ENCODE assay signal across 7 mouse cellular contexts in genomic region chr4:130074761-130075515, GRCm38 (mm10). TPM values are rescaled to one million over a fixed set of nuclear protein-coding genes. Genes with fewer than 3 reads are reported as not detected.
DNase-seq lines count a peak whose midpoint lies in the region; ATAC-seq and TF ChIP-seq lines count a peak whose summit lies in the region.

No protein-coding gene starts in this region.

- no peak overlapping the region for H3K27ac ChIP-seq in hindbrain, postnatal 0 days
- H3K27ac ChIP-seq in hindbrain, embryonic 13.5 days: no peak overlapping the region
- no peak overlapping the region for H3K27ac ChIP-seq in kidney, embryonic 16.5 days (ENCODE audit: low read length)

- H3K4me3 ChIP-seq in hindbrain, postnatal 0 days (ENCODE audit: low read length): no peak overlapping the region
- H3K4me3 ChIP-seq in hindbrain, embryonic 13.5 days: no peak overlapping the region
- no peak overlapping the region for H3K4me3 ChIP-seq in kidney, embryonic 16.5 days (ENCODE audit: low read length)

- no peak; the same call in 1 of the 2 replicates for TF ChIP-seq CTCF in hindbrain, postnatal 0 days (IDR thresholded peaks at IDR 0.05; ENCODE audit: low read depth)

- H3K4me2 ChIP-seq in hindbrain, postnatal 0 days (ENCODE audit: low read depth, low read length): no peak overlapping the region
- H3K4me2 ChIP-seq in hindbrain, embryonic 13.5 days: no peak overlapping the region
- no peak overlapping the region for H3K4me2 ChIP-seq in kidney, embryonic 16.5 days (replicated peaks; ENCODE audit: low read depth, low read length)

- DNase-seq in hindbrain, postnatal 0 days (ENCODE audit: low spot score): peak; percentile 78
- DNase-seq in NIH3T3 (ENCODE audit: low read depth): peak; percentile 78
- peak; percentile 32 for DNase-seq in brain, embryonic 18.5 days (ENCODE audit: low read depth, low spot score)
- no peak for DNase-seq in B cell, adult 2 months

- no peaks in the 10 kb centered on the region for H3K36me3 ChIP-seq in hindbrain, postnatal 0 days (ENCODE audit: insufficient read depth, low read length)
- no peaks in the 10 kb centered on the region for H3K36me3 ChIP-seq in hindbrain, embryonic 13.5 days
- H3K36me3 ChIP-seq in kidney, embryonic 16.5 days (ENCODE audit: insufficient read depth, low read length): no peaks in the 10 kb centered on the region

- ATAC-seq in hindbrain, postnatal 0 days: peak; percentile 70; the same call in 1 of the 2 replicates
- no peak for ATAC-seq in hindbrain, embryonic 13.5 days (ENCODE audit: low FRiP score)
- ATAC-seq in kidney, embryonic 16.5 days (ENCODE audit: low FRiP score, low TSS enrichment): peak; percentile 81
- no peak for ATAC-seq in erythroblast, adult 5-6 weeks (replicated peaks; ENCODE audit: low FRiP score, poor library complexity, severe bottlenecking)

- H3K9ac ChIP-seq in hindbrain, postnatal 0 days (replicated peaks; ENCODE audit: low read length): no peak overlapping the region
- H3K9ac ChIP-seq in hindbrain, embryonic 13.5 days: no peak overlapping the region
- no peak overlapping the region for H3K9ac ChIP-seq in kidney, embryonic 16.5 days (replicated peaks; ENCODE audit: low read length)

- 41% methylated on average over 17 of the region's 17 CpGs for WGBS in hindbrain, postnatal 0 days
- WGBS in hindbrain, embryonic 13.5 days: 70% methylated on average over 17 of the region's 17 CpGs
- WGBS in kidney, embryonic 16.5 days: 63% methylated on average over 17 of the region's 17 CpGs

- H3K4me1 ChIP-seq in hindbrain, postnatal 0 days (ENCODE audit: insufficient read depth, low read length): peaks cover 36% of the 10 kb centered on the region
- peaks cover 41% of the 10 kb centered on the region for H3K4me1 ChIP-seq in hindbrain, embryonic 13.5 days (replicated peaks)
- H3K4me1 ChIP-seq in kidney, embryonic 16.5 days (ENCODE audit: insufficient read depth, low read length): no peaks in the 10 kb centered on the region; the same call in 1 of the 2 replicates

- H3K9me3 ChIP-seq in hindbrain, postnatal 0 days (ENCODE audit: low read length): no peaks in the 10 kb centered on the region
- no peaks in the 10 kb centered on the region for H3K9me3 ChIP-seq in hindbrain, embryonic 13.5 days
- no peaks in the 10 kb centered on the region for H3K9me3 ChIP-seq in kidney, embryonic 16.5 days (ENCODE audit: low read length)

- H3K27me3 ChIP-seq in hindbrain, postnatal 0 days (ENCODE audit: insufficient read depth, low read length): no peaks in the 10 kb centered on the region
- peaks cover 29% of the 10 kb centered on the region for H3K27me3 ChIP-seq in hindbrain, embryonic 13.5 days
- no peaks in the 10 kb centered on the region; the same call in 1 of the 2 replicates for H3K27me3 ChIP-seq in kidney, embryonic 16.5 days (ENCODE audit: insufficient read depth, low read length)

RNA-seq across cellular contexts. Expression of gene Col16a1, which starts 27.3 kb away (rescaled TPM):
- 19.9 and 21.5 TPM in 2 replicates for total RNA-seq in hindbrain, postnatal 0 days (2014; rRNA removed)
- polyA plus RNA-seq in hindbrain, postnatal 0 days (2015; fragmentation: Nextera tagmentation; extraction: Ambion mirVana): 13.1 and 13.8 TPM in 2 replicates
- 5.8 and 14.3 TPM in 2 replicates for polyA plus RNA-seq in hindbrain, embryonic 13.5 days (2015; fragmentation: Nextera tagmentation; extraction: Ambion mirVana)
- 41.2 and 48.8 TPM in 2 replicates for polyA plus RNA-seq in kidney, embryonic 16.5 days (2015; fragmentation: Nextera tagmentation; extraction: Ambion mirVana)
- not detected in 2 replicates for total RNA-seq in erythroblast, adult 5-6 weeks (2015; ENCODE audit: low replicate concordance)
- total RNA-seq in erythroblast, adult 5-6 weeks (2017; ENCODE audit: low replicate concordance): 0.14 TPM in 1 of 2 replicates, not detected in the other

RNA-seq across cellular contexts. Expression of gene Pef1, which starts 27.4 kb away (rescaled TPM):
- total RNA-seq in hindbrain, postnatal 0 days (2014; rRNA removed): 82.6 and 93.4 TPM in 2 replicates
- 59.8 and 62.0 TPM in 2 replicates for polyA plus RNA-seq in hindbrain, postnatal 0 days (2015; fragmentation: Nextera tagmentation; extraction: Ambion mirVana)
- polyA plus RNA-seq in hindbrain, embryonic 13.5 days (2015; fragmentation: Nextera tagmentation; extraction: Ambion mirVana): 65.1 and 65.7 TPM in 2 replicates
- polyA plus RNA-seq in kidney, embryonic 16.5 days (2015; fragmentation: Nextera tagmentation; extraction: Ambion mirVana): 85.5 and 90.9 TPM in 2 replicates
- total RNA-seq in erythroblast, adult 5-6 weeks (2015; ENCODE audit: low replicate concordance): 43.0 and 50.8 TPM in 2 replicates
- 14.6 and 29.5 TPM in 2 replicates for total RNA-seq in erythroblast, adult 5-6 weeks (2017; ENCODE audit: low replicate concordance)

Comparison
In these comparisons a context has a peak if more than half of its experiments do, and no peak if none do; other contexts are left out.
1. ATAC-seq: peak in hindbrain, postnatal 0 days (single experiment) and kidney, embryonic 16.5 days (single experiment); none in hindbrain, embryonic 13.5 days (single experiment) and erythroblast, adult 5-6 weeks (single experiment).
2. DNase-seq: peak in hindbrain, postnatal 0 days (single experiment), NIH3T3 (single experiment) and brain, embryonic 18.5 days (single experiment); none in B cell, adult 2 months (0 of 2).